Mouse (Mus musculus): ENCODE measurements around the gene Slc4a3. TPM values are rescaled to one million over a fixed set of nuclear protein-coding genes. Genes with fewer than 3 reads are reported as not detected.

Slc4a3 gene
- polyA plus RNA-seq, 1 experiment from 2014 or later: 15.4 TPM

- Histone ChIP-seq H3K9ac (ENCODE audit: low read length) (no peak overlapping the region), H3K36me3 (ENCODE audit: control insufficient read depth, insufficient read depth, low read length) (no peaks in the 10 kb centered on the region), H3K9me3 (replicated peaks; ENCODE audit: control insufficient read depth, low read length) (no peaks in the 10 kb centered on the region), H3K4me3 (replicated peaks; ENCODE audit: low read length) (no peak overlapping the region), H3K4me2 (ENCODE audit: low read depth, low read length) (no peak overlapping the region), H3K27ac (ENCODE audit: low read length) (no peak overlapping the region), H3K27me3 (ENCODE audit: control insufficient read depth, insufficient read depth, low read length) (no peaks in the 10 kb centered on the region), H3K4me1 (ENCODE audit: control insufficient read depth, insufficient read depth, low read length) (no peaks in the 10 kb centered on the region; the same call in 1 of the 2 replicates)
- 88% methylated on average over 3 of the region's 3 CpGs for WGBS
- ATAC-seq (ENCODE audit: insufficient read depth, low FRiP score): no peak
These were observed 40.7 kb downstream of the Slc4a3 start for GRCm38 (mm10) chr1:75586791-75587190.

- no peak for ATAC-seq (ENCODE audit: insufficient read depth, low FRiP score)
- 55% methylated on average over 12 of the region's 12 CpGs for whole genome bisulfite sequencing
- H3K27me3 ChIP-seq (ENCODE audit: control insufficient read depth, insufficient read depth, low read length): no peaks in the 10 kb centered on the region
- no peak overlapping the region for H3K27ac ChIP-seq (ENCODE audit: low read length)
- no peaks in the 10 kb centered on the region for H3K9me3 ChIP-seq (replicated peaks; ENCODE audit: control insufficient read depth, low read length)
- no peak overlapping the region for H3K9ac ChIP-seq (ENCODE audit: low read length)
- no peak overlapping the region for H3K4me3 ChIP-seq (replicated peaks; ENCODE audit: low read length)
- H3K4me2 ChIP-seq (ENCODE audit: low read depth, low read length): no peak overlapping the region
- H3K4me1 ChIP-seq (ENCODE audit: control insufficient read depth, insufficient read depth, low read length): no peaks in the 10 kb centered on the region; the same call in 1 of the 2 replicates
- H3K36me3 ChIP-seq (ENCODE audit: control insufficient read depth, insufficient read depth, low read length): no peaks in the 10 kb centered on the region
These were observed 42.0 kb downstream of the Slc4a3 start for GRCm38 (mm10) chr1:75587738-75588719.

DNA sequence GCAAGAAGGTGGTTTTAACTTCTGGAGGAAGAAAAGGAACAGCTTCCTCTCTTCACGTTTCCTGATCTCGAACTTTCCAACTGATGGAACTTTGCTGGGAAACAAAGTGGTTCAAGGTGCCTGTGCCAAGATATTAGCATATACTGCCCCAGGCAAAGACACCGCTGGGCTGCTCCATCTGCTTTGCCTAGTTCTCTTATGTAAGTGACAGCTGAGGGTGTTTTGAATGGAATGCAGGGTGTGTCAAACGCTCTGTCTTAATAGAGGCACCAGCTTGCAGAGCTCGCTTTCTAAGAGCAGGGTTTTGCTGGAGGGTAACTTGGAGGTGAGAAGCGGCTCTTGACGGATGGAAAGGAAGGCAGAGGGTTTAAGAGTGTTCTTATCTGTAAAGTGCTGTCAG is 42.8 kb downstream of the Slc4a3 start:
- 25% methylated on average over 7 of the region's 7 CpGs for WGBS

GRCm38 (mm10) chr1:75589983-75590382 is 43.9 kb downstream of the Slc4a3 start:
- Histone ChIP-seq H3K36me3 (ENCODE audit: control insufficient read depth, insufficient read depth, low read length) (no peaks in the 10 kb centered on the region), H3K9ac (ENCODE audit: low read length) (no peak overlapping the region), H3K27ac (ENCODE audit: low read length) (no peak overlapping the region), H3K4me1 (ENCODE audit: control insufficient read depth, insufficient read depth, low read length) (no peaks in the 10 kb centered on the region; the same call in 1 of the 2 replicates), H3K4me2 (ENCODE audit: low read depth, low read length) (no peak overlapping the region), H3K4me3 (replicated peaks; ENCODE audit: low read length) (no peak overlapping the region), H3K27me3 (ENCODE audit: control insufficient read depth, insufficient read depth, low read length) (no peaks in the 10 kb centered on the region), H3K9me3 (replicated peaks; ENCODE audit: control insufficient read depth, low read length) (no peaks in the 10 kb centered on the region)
- ATAC-seq (ENCODE audit: insufficient read depth, low FRiP score): no peak
- 79% methylated on average over 2 of the region's 2 CpGs for WGBS

More for the DNA sequence above, 42.8 kb downstream of the Slc4a3 start:
- no peaks in the 10 kb centered on the region for H3K27me3 ChIP-seq (ENCODE audit: control insufficient read depth, insufficient read depth, low read length)
- no peak overlapping the region for H3K4me2 ChIP-seq (ENCODE audit: low read depth, low read length)
- no peak for ATAC-seq (ENCODE audit: insufficient read depth, low FRiP score)
- H3K27ac ChIP-seq (ENCODE audit: low read length): no peak overlapping the region
- H3K9ac ChIP-seq (ENCODE audit: low read length): peak overlapping the region; percentile 15; the same call in 1 of the 2 replicates
- no peaks in the 10 kb centered on the region for H3K9me3 ChIP-seq (replicated peaks; ENCODE audit: control insufficient read depth, low read length)
- no peak overlapping the region for H3K4me3 ChIP-seq (replicated peaks; ENCODE audit: low read length)
- no peaks in the 10 kb centered on the region; the same call in 1 of the 2 replicates for H3K4me1 ChIP-seq (ENCODE audit: control insufficient read depth, insufficient read depth, low read length)
- no peaks in the 10 kb centered on the region for H3K36me3 ChIP-seq (ENCODE audit: control insufficient read depth, insufficient read depth, low read length)

- no peaks in the 10 kb centered on the region for H3K27me3 ChIP-seq (ENCODE audit: control insufficient read depth, insufficient read depth, low read length)
- no peak overlapping the region for H3K4me2 ChIP-seq (ENCODE audit: low read depth, low read length)
- H3K9me3 ChIP-seq (replicated peaks; ENCODE audit: control insufficient read depth, low read length): no peaks in the 10 kb centered on the region
- WGBS: 92% methylated on average over 7 of the region's 7 CpGs
- no peak for ATAC-seq (ENCODE audit: insufficient read depth, low FRiP score)
- no peak overlapping the region for H3K4me3 ChIP-seq (replicated peaks; ENCODE audit: low read length)
- no peaks in the 10 kb centered on the region for H3K36me3 ChIP-seq (ENCODE audit: control insufficient read depth, insufficient read depth, low read length)
- H3K27ac ChIP-seq (ENCODE audit: low read length): no peak overlapping the region
- no peak overlapping the region for H3K9ac ChIP-seq (ENCODE audit: low read length)
- H3K4me1 ChIP-seq (ENCODE audit: control insufficient read depth, insufficient read depth, low read length): no peaks in the 10 kb centered on the region; the same call in 1 of the 2 replicates
These were observed 47.9 kb downstream of the Slc4a3 start for GRCm38 (mm10) chr1:75593956-75594355.

GRCm38 (mm10) chr1:75594836-75595235 is 48.8 kb downstream of the Slc4a3 start:
- Histone ChIP-seq H3K27me3 (ENCODE audit: control insufficient read depth, insufficient read depth, low read length) (no peaks in the 10 kb centered on the region), H3K36me3 (ENCODE audit: control insufficient read depth, insufficient read depth, low read length) (no peaks in the 10 kb centered on the region), H3K9ac (ENCODE audit: low read length) (no peak overlapping the region), H3K4me3 (replicated peaks; ENCODE audit: low read length) (no peak overlapping the region), H3K4me2 (ENCODE audit: low read depth, low read length) (no peak overlapping the region), H3K27ac (ENCODE audit: low read length) (no peak overlapping the region), H3K4me1 (ENCODE audit: control insufficient read depth, insufficient read depth, low read length) (no peaks in the 10 kb centered on the region), H3K9me3 (replicated peaks; ENCODE audit: control insufficient read depth, low read length) (no peaks in the 10 kb centered on the region)
- WGBS: 52% methylated on average over 9 of the region's 9 CpGs
- no peak for ATAC-seq (ENCODE audit: insufficient read depth, low FRiP score)

DNA sequence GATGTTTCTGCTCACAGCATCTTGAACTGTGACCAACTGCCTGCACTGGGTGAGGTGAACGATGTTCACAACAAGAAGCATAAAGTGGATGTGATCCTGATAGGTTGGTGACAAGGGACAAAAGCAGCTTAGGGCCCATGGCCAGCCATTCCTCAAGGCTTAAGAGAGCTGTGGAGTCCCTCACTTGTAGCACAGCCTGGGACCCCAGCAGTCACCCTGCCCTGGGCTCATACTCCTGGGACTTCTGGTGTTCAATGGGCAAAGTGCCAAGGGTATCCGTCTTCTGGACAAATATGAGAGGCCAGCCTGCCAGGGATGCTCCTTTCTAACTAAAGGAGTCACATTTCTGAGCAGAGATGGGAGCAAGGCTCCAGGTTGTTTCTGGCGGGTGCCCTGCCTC is 49.9 kb downstream of the Slc4a3 start:
- H3K9me3 ChIP-seq (replicated peaks; ENCODE audit: control insufficient read depth, low read length): no peaks in the 10 kb centered on the region
- no peak overlapping the region for H3K27ac ChIP-seq (ENCODE audit: low read length)
- H3K4me2 ChIP-seq (ENCODE audit: low read depth, low read length): no peak overlapping the region
- no peaks in the 10 kb centered on the region for H3K36me3 ChIP-seq (ENCODE audit: control insufficient read depth, insufficient read depth, low read length)
- WGBS: 69% methylated on average over 3 of the region's 3 CpGs
- no peak overlapping the region for H3K4me3 ChIP-seq (replicated peaks; ENCODE audit: low read length)
- H3K4me1 ChIP-seq (ENCODE audit: control insufficient read depth, insufficient read depth, low read length): no peaks in the 10 kb centered on the region
- H3K27me3 ChIP-seq (ENCODE audit: control insufficient read depth, insufficient read depth, low read length): no peaks in the 10 kb centered on the region
- H3K9ac ChIP-seq (ENCODE audit: low read length): no peak overlapping the region
- ATAC-seq (ENCODE audit: insufficient read depth, low FRiP score): no peak

- 87% methylated on average over 2 of the region's 2 CpGs for WGBS
- Histone ChIP-seq H3K4me2 (ENCODE audit: low read depth, low read length) (no peak overlapping the region), H3K27me3 (ENCODE audit: control insufficient read depth, insufficient read depth, low read length) (no peaks in the 10 kb centered on the region), H3K4me1 (ENCODE audit: control insufficient read depth, insufficient read depth, low read length) (no peaks in the 10 kb centered on the region), H3K9me3 (replicated peaks; ENCODE audit: control insufficient read depth, low read length) (no peaks in the 10 kb centered on the region), H3K36me3 (ENCODE audit: control insufficient read depth, insufficient read depth, low read length) (no peaks in the 10 kb centered on the region), H3K9ac (ENCODE audit: low read length) (no peak overlapping the region), H3K27ac (ENCODE audit: low read length) (no peak overlapping the region), H3K4me3 (replicated peaks; ENCODE audit: low read length) (no peak overlapping the region)
- ATAC-seq (ENCODE audit: insufficient read depth, low FRiP score): no peak
These were observed 50.8 kb downstream of the Slc4a3 start for GRCm38 (mm10) chr1:75596906-75597305.

- Histone ChIP-seq H3K4me2 (ENCODE audit: low read depth, low read length) (no peak overlapping the region), H3K4me3 (replicated peaks; ENCODE audit: low read length) (no peak overlapping the region), H3K36me3 (ENCODE audit: control insufficient read depth, insufficient read depth, low read length) (no peaks in the 10 kb centered on the region), H3K9ac (ENCODE audit: low read length) (no peak overlapping the region), H3K9me3 (replicated peaks; ENCODE audit: control insufficient read depth, low read length) (no peaks in the 10 kb centered on the region), H3K27ac (ENCODE audit: low read length) (no peak overlapping the region), H3K27me3 (ENCODE audit: control insufficient read depth, insufficient read depth, low read length) (no peaks in the 10 kb centered on the region), H3K4me1 (ENCODE audit: control insufficient read depth, insufficient read depth, low read length) (no peaks in the 10 kb centered on the region)
- ATAC-seq (ENCODE audit: insufficient read depth, low FRiP score): no peak
These were observed 51.6 kb downstream of the Slc4a3 start for GRCm38 (mm10) chr1:75597622-75598021.
